Mouse (Mus musculus): ENCODE measurements around the gene Gm21244.
"Not testable (repeated sequence)": the region's sequence is repeated elsewhere in the genome, so short reads cannot be mapped to it uniquely, and the experiment has no call there.

The Gm21244 gene

DNA sequence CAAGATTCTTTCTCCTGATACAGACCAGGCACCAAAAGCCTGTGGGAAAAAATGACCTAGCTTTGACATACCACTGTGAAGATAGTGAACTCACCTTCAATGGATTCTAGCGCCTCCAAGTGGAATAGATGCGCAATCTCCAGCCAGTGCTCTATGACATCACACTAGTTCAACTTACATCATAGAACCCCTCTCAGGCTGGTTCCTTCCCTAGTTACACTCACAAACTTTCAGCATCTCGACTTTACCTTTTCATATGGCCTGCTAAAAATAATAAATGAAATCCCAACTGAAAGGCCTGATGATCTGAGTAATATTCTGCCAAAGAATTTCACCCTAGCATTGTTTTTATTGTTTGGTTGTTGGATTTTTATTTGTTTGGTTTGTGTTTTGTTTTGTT, at the start of gene Gm21244:
TSS of gene Gm21244 (minus strand) at position 101 of the 400 bp plus-strand sequence.
- not testable (repeated sequence) for DNase-seq (ENCODE audit: low spot score in 2 of 2)

All from spleen, postnatal 10 days (tissue).